Mouse (Mus musculus) neural tube, embryonic 15.5 days (tissue): ENCODE results near the gene Vmn2r20. TPM values are rescaled to one million over a fixed set of nuclear protein-coding genes. Genes with fewer than 3 reads are reported as not detected.
"Not testable (repeated sequence)": the region's sequence is repeated elsewhere in the genome, so short reads cannot be mapped to it uniquely, and the experiment has no call there.

Experiments used
- ATAC-seq: fragments of 200-750 bp; cut with Nextera tagmentation; 2 replicates; pipeline ENCODE4 v1.8.0; 2017; ENCODE audit warnings: mild to moderate bottlenecking, moderate TSS enrichment, moderate library complexity; ENCODE audit not compliant: low FRiP score
- H3K27ac ChIP-seq: fragments of 300-500 bp; sonication (generic); replicated peaks from 2 replicates; pipeline ENCODE4 v1.5.1; 2015; ENCODE audit warnings: mild to moderate bottlenecking, inconsistent platforms
- H3K27me3 ChIP-seq: fragments of 300-500 bp; sonication (generic); replicated peaks from 2 replicates; pipeline ENCODE4 v1.6.1; 2015; ENCODE audit warnings: inconsistent platforms
- H3K36me3 ChIP-seq: fragments of 300-500 bp; sonication (generic); 2 replicates; pipeline ENCODE4 v1.6.1; 2015; ENCODE audit warnings: inconsistent platforms
- H3K4me1 ChIP-seq: fragments of 300-500 bp; sonication (generic); 2 replicates; pipeline ENCODE4 v1.6.1; 2015; ENCODE audit warnings: inconsistent platforms
- H3K4me2 ChIP-seq: fragments of 300-500 bp; sonication (generic); 2 replicates; pipeline ENCODE4 v1.6.1; 2015; ENCODE audit warnings: inconsistent platforms, mild to moderate bottlenecking, moderate library complexity
- H3K4me3 ChIP-seq: fragments of 300-500 bp; sonication (generic); replicated peaks from 2 replicates; pipeline ENCODE4 v1.5.1; 2015; ENCODE audit warnings: mild to moderate bottlenecking, inconsistent platforms
- H3K9ac ChIP-seq: fragments of 300-500 bp; sonication (generic); replicated peaks from 2 replicates; pipeline ENCODE4 v1.6.1; 2015; ENCODE audit warnings: mild to moderate bottlenecking, inconsistent platforms
- H3K9me3 ChIP-seq: fragments of 300-500 bp; sonication (generic); replicated peaks from 2 replicates; pipeline ENCODE4 v1.6.1; 2016; ENCODE audit warnings: inconsistent platforms
- WGBS: fragments of 180-500 bp; shearing (Covaris S2); methylation state at CpG from one replicate; pipeline ENCODE4 v1.1.7; 2015; ENCODE audit warnings: mixed read lengths; 5-methylcytosine and 5-hydroxymethylcytosine counted together
- polyA plus RNA-seq: library from polyadenylated mRNA; unstranded; fragments of >200 nt; fragmentation: Nextera tagmentation; extraction: Ambion mirVana; gene quantifications from 2 replicates; pipeline ENCODE4 v1.2.1, GENCODE M21; 2015

Vmn2r20 gene
- not detected in 2 replicates for polyA plus RNA-seq

DNA sequence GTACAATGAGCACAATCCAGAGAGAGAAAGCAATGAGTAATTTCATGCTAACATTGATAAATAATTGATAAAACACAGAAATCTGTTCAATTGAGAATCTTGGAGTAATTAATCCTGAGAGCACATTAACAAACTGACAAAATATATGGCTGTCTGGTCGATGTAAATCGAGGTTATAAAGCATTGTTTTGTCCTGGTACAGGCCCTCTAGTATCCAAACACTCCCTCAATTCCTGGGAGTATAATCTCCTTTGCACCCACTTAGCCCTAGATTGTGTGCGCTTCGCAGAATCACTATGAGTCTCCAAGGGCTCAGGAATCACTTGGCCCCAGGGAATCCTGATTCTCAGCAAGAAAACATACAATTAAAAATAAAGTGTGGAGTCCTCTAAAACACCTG lies at the start of gene Vmn2r20:
TSS of gene Vmn2r20 (minus strand) at position 101 of the 400 bp plus-strand sequence.
- not testable (repeated sequence) for H3K9me3 ChIP-seq, H3K4me1 ChIP-seq, H3K27me3 ChIP-seq, H3K27ac ChIP-seq, H3K9ac ChIP-seq, H3K36me3 ChIP-seq, ATAC-seq, H3K4me2 ChIP-seq, H3K4me3 ChIP-seq
- no CpG with 5 or more reads among the region's 4 CpGs for WGBS

DNA sequence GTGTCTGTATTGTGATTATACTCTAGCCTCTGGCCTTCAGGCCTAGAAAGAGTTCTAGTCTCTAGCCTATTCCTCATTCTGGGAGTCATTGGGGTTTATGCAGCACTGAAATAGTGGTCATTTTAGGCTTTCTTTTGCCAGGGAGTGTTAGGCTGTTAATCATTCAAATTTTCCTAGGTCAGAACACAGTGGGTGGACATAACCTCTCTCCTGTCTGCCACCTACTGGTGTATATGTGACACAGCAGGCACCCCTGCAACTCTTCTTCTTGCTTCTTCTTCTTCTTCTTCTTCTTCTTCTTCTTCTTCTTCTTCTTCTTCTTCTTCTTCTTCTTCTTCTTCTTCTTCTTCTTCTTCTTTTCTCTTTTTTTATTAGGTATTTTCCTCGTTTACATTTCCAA lies 6.5 kb upstream of the Vmn2r20 start:
- H3K27ac ChIP-seq, H3K27me3 ChIP-seq, H3K4me3 ChIP-seq, H3K4me1 ChIP-seq, ATAC-seq, H3K9ac ChIP-seq, H3K4me2 ChIP-seq, H3K36me3 ChIP-seq, H3K9me3 ChIP-seq: not testable (repeated sequence)
- WGBS, result no CpG with 5 or more reads among the region's 1 CpGs

DNA sequence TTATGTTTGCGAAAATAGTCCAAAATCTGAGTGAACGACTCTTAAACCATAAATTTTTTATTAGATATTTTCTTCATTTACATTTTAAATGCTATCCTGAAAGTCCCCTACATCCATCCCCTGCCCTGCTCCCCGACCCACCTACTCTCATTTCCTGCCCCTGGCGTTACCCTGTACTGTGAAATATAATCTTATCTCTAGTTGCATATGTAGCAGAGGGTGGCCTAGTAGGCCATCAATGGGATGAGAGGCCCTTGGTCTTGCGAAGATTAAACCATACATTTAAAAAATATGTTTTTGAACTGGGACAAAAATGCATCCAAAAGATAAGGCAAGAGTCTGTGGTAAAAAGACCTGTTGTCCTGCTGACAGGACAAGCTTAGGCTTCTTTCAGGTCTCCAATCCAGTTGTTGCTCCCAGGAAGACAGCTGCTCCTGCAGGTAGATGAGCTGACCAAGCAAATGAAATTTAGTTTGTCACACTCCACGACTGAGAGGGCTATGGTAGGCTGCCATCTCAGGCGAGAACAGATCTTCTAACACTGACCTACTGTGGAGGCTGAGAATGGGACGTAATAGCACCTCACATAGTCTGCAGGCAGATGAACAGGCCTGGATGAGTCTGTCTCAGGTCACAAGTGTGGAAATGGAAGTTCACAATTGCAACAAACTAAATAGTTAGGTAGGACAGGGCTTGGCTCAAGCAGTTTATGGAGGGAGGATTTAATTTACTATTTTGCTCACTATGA lies 10.8 kb downstream of the Vmn2r20 start:
- H3K36me3 ChIP-seq, H3K9me3 ChIP-seq, H3K9ac ChIP-seq, H3K4me3 ChIP-seq, H3K4me2 ChIP-seq, H3K4me1 ChIP-seq, ATAC-seq, H3K27ac ChIP-seq, H3K27me3 ChIP-seq: not testable (repeated sequence)
- WGBS, result no CpG with 5 or more reads among the region's 8 CpGs

DNA sequence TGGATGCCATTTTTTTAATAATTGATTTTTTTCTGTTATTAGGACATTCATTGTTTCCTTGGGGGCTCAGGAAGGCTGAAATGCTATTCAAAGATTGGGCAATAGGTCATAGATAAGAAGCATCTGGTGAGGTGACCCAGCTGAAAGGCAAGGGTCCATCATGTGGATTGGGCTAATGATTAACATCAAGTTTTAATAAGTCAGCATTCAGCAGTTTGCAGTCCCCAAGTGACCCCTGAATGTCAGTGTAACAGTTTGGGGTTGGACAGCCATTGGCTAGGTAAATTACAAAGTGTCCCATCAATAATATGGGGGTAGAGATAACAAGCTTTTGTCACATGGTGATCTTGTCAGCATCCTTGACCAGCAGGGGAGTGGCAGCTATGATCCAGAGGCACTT lies 29.1 kb downstream of the Vmn2r20 start:
- not testable (repeated sequence) for ATAC-seq, H3K36me3 ChIP-seq, H3K27me3 ChIP-seq, H3K4me2 ChIP-seq, H3K27ac ChIP-seq, H3K4me1 ChIP-seq, H3K4me3 ChIP-seq, H3K9me3 ChIP-seq, H3K9ac ChIP-seq

DNA sequence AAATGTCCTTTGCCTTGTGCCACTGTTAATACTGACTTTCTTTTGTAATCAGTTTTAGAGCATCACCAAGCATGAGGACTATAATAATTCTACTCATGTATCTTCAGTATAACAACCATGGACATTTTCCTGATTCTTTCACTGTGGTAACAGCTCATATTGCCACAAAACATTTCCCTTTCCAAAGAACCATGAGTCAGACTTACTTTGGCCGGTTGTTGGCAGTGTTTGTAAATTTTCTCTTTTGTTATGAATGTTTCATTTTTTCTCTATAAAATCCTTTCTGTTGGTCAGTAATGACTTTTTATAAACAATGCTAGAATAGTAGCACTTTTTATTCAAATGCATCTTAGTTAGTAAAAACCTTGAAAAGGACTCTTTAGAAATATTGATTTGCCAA lies 71.8 kb downstream of the Vmn2r20 start:
- 93% methylated on average over 1 of the region's 1 CpGs for WGBS
- H3K9me3 ChIP-seq, result no peaks in the 10 kb centered on the region
- H3K9ac ChIP-seq, result no peak overlapping the region
- no peak overlapping the region for H3K27ac ChIP-seq
- no peak overlapping the region for H3K4me3 ChIP-seq
- ATAC-seq, result no peak
- H3K4me1 ChIP-seq, result no peaks in the 10 kb centered on the region
- no peak overlapping the region for H3K4me2 ChIP-seq
- no peaks in the 10 kb centered on the region for H3K36me3 ChIP-seq
- no peaks in the 10 kb centered on the region for H3K27me3 ChIP-seq

DNA sequence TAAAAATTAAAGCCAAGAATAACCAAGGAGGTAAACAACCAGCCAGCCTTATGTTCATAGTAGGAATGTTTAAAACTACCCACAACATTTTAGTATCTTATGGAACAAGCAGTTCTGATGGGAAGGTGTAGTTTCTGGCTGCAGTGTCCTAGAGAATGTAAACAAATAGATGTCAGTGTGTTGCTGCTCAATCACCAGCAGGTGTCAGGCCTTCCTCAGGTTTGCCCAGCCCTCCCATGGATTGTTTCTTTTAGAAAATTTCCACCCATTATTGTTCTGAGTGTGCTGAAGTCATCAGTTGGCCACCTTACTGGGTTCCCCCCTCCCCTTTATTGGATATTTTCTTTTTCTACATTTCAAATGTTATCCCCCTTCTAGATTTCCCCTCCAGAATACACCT lies 77.8 kb downstream of the Vmn2r20 start:
- H3K4me3 ChIP-seq, result no peak overlapping the region
- ATAC-seq, result peak; percentile 50; the same call in 1 of the 2 replicates
- no peaks in the 10 kb centered on the region for H3K9me3 ChIP-seq
- H3K4me1 ChIP-seq, result no peaks in the 10 kb centered on the region
- no peak overlapping the region for H3K27ac ChIP-seq
- H3K4me2 ChIP-seq, result no peak overlapping the region
- H3K36me3 ChIP-seq, result no peaks in the 10 kb centered on the region
- H3K9ac ChIP-seq, result no peak overlapping the region
- no peaks in the 10 kb centered on the region for H3K27me3 ChIP-seq

DNA sequence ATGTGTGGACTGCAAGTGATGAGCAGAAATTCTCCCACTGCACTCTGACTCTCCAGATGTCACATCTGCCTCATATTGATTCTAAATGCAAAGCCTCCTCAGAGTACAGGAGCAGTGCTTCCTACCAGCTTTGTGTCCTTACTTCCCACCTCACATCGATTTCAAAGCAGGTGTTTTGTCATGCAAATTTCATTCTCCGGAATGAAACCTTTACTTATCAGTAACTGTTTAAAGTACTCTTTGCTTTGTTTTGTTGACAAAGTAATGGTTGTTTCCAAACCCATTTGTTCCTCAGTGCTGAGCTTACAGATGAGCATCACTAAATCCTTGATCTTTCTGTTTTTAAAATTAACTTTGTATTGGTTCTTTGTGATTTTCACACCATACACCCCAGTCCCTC lies 85.4 kb downstream of the Vmn2r20 start:
- Histone ChIP-seq H3K4me1 (no peaks in the 10 kb centered on the region), H3K27ac (no peak overlapping the region), H3K36me3 (no peaks in the 10 kb centered on the region), H3K9ac (no peak overlapping the region), H3K4me3 (no peak overlapping the region), H3K4me2 (no peak overlapping the region), H3K27me3 (no peaks in the 10 kb centered on the region), H3K9me3 (no peaks in the 10 kb centered on the region)
- no peak for ATAC-seq
- 33% methylated on average over 2 of the region's 2 CpGs for WGBS

Other genes starting within 250 kb of the Vmn2r20 start
- gene Clec4b2, start 245.2 kb downstream of the Vmn2r20 start, polyA plus RNA-seq, result not detected in 2 replicates
- gene Clec4n, start 188.3 kb downstream of the Vmn2r20 start, polyA plus RNA-seq, result 0.73 and 1.9 TPM in 2 replicates
- 0.18 TPM in 1 of 2 replicates, not detected in the other for gene Clec4d, start 156.0 kb downstream of the Vmn2r20 start, polyA plus RNA-seq
- gene Clec4e, start 128.2 kb downstream of the Vmn2r20 start, polyA plus RNA-seq, result 0.31 TPM in 1 of 2 replicates, not detected in the other
- not detected in 2 replicates for gene Vmn2r19, start 109.8 kb downstream of the Vmn2r20 start, polyA plus RNA-seq
- not detected in 2 replicates for gene Vmn2r21, start 115.3 kb upstream of the Vmn2r20 start, polyA plus RNA-seq
- gene Vmn2r22, start 232.6 kb upstream of the Vmn2r20 start, polyA plus RNA-seq, result not detected in 2 replicates